Mouse (Mus musculus): ENCODE data around the gene Sub1.

The Sub1 gene

GRCm38 (mm10) chr15:11966367-11966766 lies 30.4 kb downstream of the Sub1 start:
- peak; percentile 28 for DNase-seq (ENCODE audit: low read depth)

- DNase-seq (ENCODE audit: low read depth): no peak
Measured at GRCm38 (mm10) chr15:11965201-11965845, 31.5 kb downstream of the Sub1 start.

GRCm38 (mm10) chr15:11963791-11964525 lies 32.8 kb downstream of the Sub1 start:
- no peak for DNase-seq (ENCODE audit: low read depth)

- DNase-seq (ENCODE audit: low read depth): no peak
Measured at GRCm38 (mm10) chr15:11959716-11960115, 37.1 kb downstream of the Sub1 start.

GRCm38 (mm10) chr15:11956129-11956528 lies 40.7 kb downstream of the Sub1 start:
- no peak for DNase-seq (ENCODE audit: low read depth)

- DNase-seq (ENCODE audit: low read depth): no peak
Measured at GRCm38 (mm10) chr15:11954190-11954589, 42.6 kb downstream of the Sub1 start.

- DNase-seq (ENCODE audit: low read depth): no peak
Measured at GRCm38 (mm10) chr15:11952159-11952558, 44.6 kb downstream of the Sub1 start.

- DNase-seq (ENCODE audit: low read depth): no peak
Measured at GRCm38 (mm10) chr15:11951181-11951580, 45.6 kb downstream of the Sub1 start.

- DNase-seq (ENCODE audit: low read depth): no peak
Measured at GRCm38 (mm10) chr15:11950144-11950543, 46.6 kb downstream of the Sub1 start.

- DNase-seq (ENCODE audit: low read depth): no peak
Measured at GRCm38 (mm10) chr15:11949490-11949889, 47.3 kb downstream of the Sub1 start.

GRCm38 (mm10) chr15:11940855-11941254 lies 55.9 kb downstream of the Sub1 start:
- DNase-seq (ENCODE audit: low read depth): no peak

Data from c-Kit-positive CD71-negative TER-119-negative erythroid progenitor cells, embryonic 14.5 days (primary cell).